Mouse (Mus musculus) G1E (cell line): ENCODE results near the gene Tas1r1. TPM values are rescaled to one million over a fixed set of nuclear protein-coding genes. Genes with fewer than 3 reads are reported as not detected.

ENCODE experiments used
- ATAC-seq: 2 replicates; pipeline ENCODE4 v1.8.0; 2016; ENCODE audit warnings: mild to moderate bottlenecking; ENCODE audit not compliant: insufficient number of reproducible peaks, poor library complexity, low FRiP score, severe bottlenecking; ENCODE audit errors: extremely low read depth
- DNase-seq: peaks from one replicate; pipeline ENCODE4 v3.0.0; 2012; ENCODE audit warnings: low spot score
- H3K27me3 ChIP-seq: 2 replicates; pipeline ENCODE4 v1.6.1; 2012; ENCODE audit warnings: mild to moderate bottlenecking, low read length, inconsistent platforms; ENCODE audit not compliant: insufficient read depth
- H3K36me3 ChIP-seq: replicated peaks from 2 replicates; pipeline ENCODE3; 2012; ENCODE audit warnings: mild to moderate bottlenecking, inconsistent platforms
- H3K4me1 ChIP-seq: 2 replicates; pipeline ENCODE4 v1.6.1; 2012; ENCODE audit warnings: low read depth, low read length, inconsistent platforms, mixed read lengths; ENCODE audit not compliant: insufficient read depth
- H3K4me3 ChIP-seq: 2 replicates; pipeline ENCODE4 v1.5.1; 2012; ENCODE audit warnings: low read depth, mild to moderate bottlenecking, inconsistent platforms, low read length, moderate library complexity, mixed read lengths
- H3K9me3 ChIP-seq: replicated peaks from 2 replicates; pipeline ENCODE4 v1.6.1; 2012; ENCODE audit warnings: inconsistent platforms
- CTCF ChIP-seq: IDR thresholded peaks from 2 replicates; pipeline ENCODE4 v1.5.1; 2012; ENCODE audit warnings: low read depth, low read length, inconsistent platforms, mixed read lengths
- GATA1 ChIP-seq: IDR thresholded peaks from 2 replicates; pipeline ENCODE4 v1.6.1; 2012; ENCODE audit warnings: borderline replicate concordance, low read length, inconsistent platforms, mixed read lengths
- GATA2 ChIP-seq: IDR thresholded peaks from 2 replicates; pipeline ENCODE4 v1.6.1; 2012; ENCODE audit warnings: low read depth, low read length, inconsistent platforms, borderline replicate concordance
- POLR2AphosphoS5 ChIP-seq: IDR thresholded peaks from 2 replicates; pipeline ENCODE4 v1.6.1; 2012; ENCODE audit warnings: low read depth, low read length, inconsistent platforms; ENCODE audit not compliant: insufficient replicate concordance
- TAL1 ChIP-seq: conservative IDR thresholded peaks from 2 replicates; pipeline ENCODE4 v1.6.1; 2012; ENCODE audit warnings: low read depth, low read length, inconsistent platforms, mixed read lengths
- polyA plus RNA-seq: library from polyadenylated mRNA; stranded (reverse); fragments of >175 nt; gene quantifications from 2 replicates; pipeline ENCODE4 v1.2.3, GENCODE M21; 2012
- total RNA-seq, 2 experiments: library from RNA; stranded (forward) in 1 of 2; stranded (reverse) in 1 of 2; fragments of 200-1000 nt in 1 of 2; fragments of >200 nt in 1 of 2; fragmentation: Nextera tagmentation in 1 of 2; gene quantifications; 2 replicates each; pipeline ENCODE4 v1.2.3; 2014 to 2017

The Tas1r1 gene
- total and polyA plus RNA-seq, 3 experiments, result 0.02 to 0.27 TPM; not detected in 1

GRCm38 (mm10) chr4:152073715-152074114 is 35.3 kb upstream of the Tas1r1 start:
- peaks cover 6% of the 10 kb centered on the region; the same call in 1 of the 2 replicates for H3K4me1 ChIP-seq
- peaks cover 69% of the 10 kb centered on the region for H3K27me3 ChIP-seq
- H3K36me3 ChIP-seq, result no peaks in the 10 kb centered on the region
- TF ChIP-seq TAL1, result no peak
- TF ChIP-seq CTCF, result no peak
- no peak for TF ChIP-seq GATA1
- TF ChIP-seq POLR2AphosphoS5, result no peak
- TF ChIP-seq GATA2, result no peak
- ATAC-seq (no peak), DNase-seq (no peak)
- no peak overlapping the region for H3K4me3 ChIP-seq
- no peaks in the 10 kb centered on the region for H3K9me3 ChIP-seq

DNA sequence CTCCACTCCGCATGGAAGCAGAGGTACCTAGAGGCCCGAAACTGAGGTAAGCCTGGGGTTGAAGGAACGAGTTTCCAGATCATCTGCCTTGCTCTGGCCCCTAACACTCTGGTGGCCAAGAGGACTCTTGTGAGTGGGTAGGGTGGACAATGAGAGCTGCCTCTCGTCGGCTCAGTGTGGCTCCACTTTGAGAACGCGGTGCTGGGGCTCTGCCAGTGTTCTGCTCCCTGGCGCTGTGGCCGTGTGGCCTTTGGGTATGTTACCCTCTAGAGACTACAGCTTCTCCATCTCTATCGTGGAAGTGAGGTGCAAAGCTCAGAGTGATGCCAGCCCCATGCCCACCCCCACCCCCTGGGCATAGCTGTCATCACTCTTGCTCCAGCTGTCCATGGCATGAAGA is 34.3 kb upstream of the Tas1r1 start:
- Histone ChIP-seq H3K9me3 (no peaks in the 10 kb centered on the region), H3K4me1 (peaks cover 8% of the 10 kb centered on the region; the same call in 1 of the 2 replicates), H3K36me3 (no peaks in the 10 kb centered on the region), H3K4me3 (no peak overlapping the region), H3K27me3 (peaks cover 77% of the 10 kb centered on the region)
- ATAC-seq (no peak), DNase-seq (no peak)
- no peak for TF ChIP-seq CTCF
- no peak for TF ChIP-seq POLR2AphosphoS5
- no peak for TF ChIP-seq GATA1
- no peak for TF ChIP-seq GATA2
- no peak for TF ChIP-seq TAL1

- TF ChIP-seq GATA1, result no peak
- TF ChIP-seq GATA2, result no peak
- no peak for TF ChIP-seq TAL1
- no peak for TF ChIP-seq POLR2AphosphoS5
- no peak for TF ChIP-seq CTCF
- H3K36me3 ChIP-seq, result no peaks in the 10 kb centered on the region
- H3K27me3 ChIP-seq, result peaks cover 72% of the 10 kb centered on the region
- no peak for DNase-seq
- H3K9me3 ChIP-seq, result no peaks in the 10 kb centered on the region
- H3K4me1 ChIP-seq, result peaks cover 11% of the 10 kb centered on the region
- no peak within 1 kb of the TSS for H3K4me3 ChIP-seq
- ATAC-seq, result no peak
Measured at GRCm38 (mm10) chr4:152072121-152072601, 33.8 kb upstream of the Tas1r1 start, which contains the start of gene Plekhg5. Gene Plekhg5 (plus strand): TSS chr4:152072498.

DNA sequence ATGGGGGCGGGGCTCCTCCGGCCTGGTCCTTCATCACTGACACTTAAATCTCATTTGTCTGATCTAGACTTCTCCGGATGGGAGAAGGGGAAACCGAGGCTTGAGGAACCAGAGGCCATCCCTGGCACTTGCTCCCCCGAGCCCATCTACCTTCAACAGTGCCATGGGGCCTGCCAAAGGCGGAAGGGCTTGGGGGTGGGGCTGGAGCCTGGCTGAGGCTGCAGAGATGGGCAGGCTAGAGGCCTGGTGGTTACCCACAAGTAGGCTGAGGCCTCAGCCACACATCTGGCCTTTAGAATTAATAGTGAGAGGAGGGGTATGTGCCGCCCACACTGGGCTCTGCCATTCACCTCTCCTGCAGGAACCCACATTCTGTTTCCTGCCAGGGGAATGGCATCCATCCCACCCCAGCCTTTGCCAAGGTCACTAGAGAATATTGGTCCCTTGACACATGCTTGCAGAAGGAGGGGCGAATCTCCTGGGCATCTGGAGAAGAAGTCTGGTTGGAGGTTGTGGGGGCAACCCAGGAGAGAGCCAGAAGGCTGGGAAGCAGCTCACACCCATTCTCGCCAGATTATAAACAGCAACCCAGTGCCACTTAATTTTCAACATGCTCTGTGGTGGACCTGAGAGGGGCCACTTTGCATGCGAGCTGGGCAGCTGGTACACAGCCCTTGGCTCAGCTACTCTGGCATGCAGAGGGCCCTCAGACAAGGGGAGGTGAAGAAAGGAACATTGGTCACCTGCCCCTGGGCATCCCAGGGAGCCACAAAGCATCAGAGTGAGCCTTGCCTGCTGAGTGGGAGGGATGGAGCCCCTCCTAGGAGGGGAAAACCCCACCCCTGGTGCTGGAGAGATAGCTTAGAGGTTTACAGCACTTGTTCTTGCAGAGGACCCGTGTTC is 32.4 kb upstream of the Tas1r1 start:
- DNase-seq, result no peak
- no peak for ATAC-seq
- Histone ChIP-seq H3K4me1 (peaks cover 11% of the 10 kb centered on the region), H3K27me3 (peaks cover 58% of the 10 kb centered on the region), H3K36me3 (no peaks in the 10 kb centered on the region), H3K4me3 (no peak overlapping the region), H3K9me3 (no peaks in the 10 kb centered on the region)
- TF ChIP-seq GATA2 (no peak), GATA1 (no peak), POLR2AphosphoS5 (no peak), TAL1 (no peak), CTCF (no peak)

GRCm38 (mm10) chr4:152069245-152069644 is 30.9 kb upstream of the Tas1r1 start:
- no peak for TF ChIP-seq GATA1
- no peaks in the 10 kb centered on the region for H3K9me3 ChIP-seq
- DNase-seq, result no peak
- H3K36me3 ChIP-seq, result no peaks in the 10 kb centered on the region
- H3K4me1 ChIP-seq, result peaks cover 11% of the 10 kb centered on the region
- H3K27me3 ChIP-seq, result peaks cover 46% of the 10 kb centered on the region
- ATAC-seq, result no peak
- H3K4me3 ChIP-seq, result no peak overlapping the region

- DNase-seq (no peak), ATAC-seq (no peak)
- no peaks in the 10 kb centered on the region for H3K9me3 ChIP-seq
- H3K4me1 ChIP-seq, result peaks cover 10% of the 10 kb centered on the region
- peaks cover 39% of the 10 kb centered on the region for H3K27me3 ChIP-seq
- H3K4me3 ChIP-seq, result no peak overlapping the region
- TF ChIP-seq GATA2 (no peak), TAL1 (no peak), GATA1 (no peak), CTCF (no peak), POLR2AphosphoS5 (no peak)
- H3K36me3 ChIP-seq, result peaks cover under 1% of the 10 kb centered on the region
Measured at GRCm38 (mm10) chr4:152068166-152068724, 29.9 kb upstream of the Tas1r1 start.
